12 mouse cellular contexts compared by ENCODE assay signal in genomic region chr8:102554213-102554612, GRCm38 (mm10).
DNase-seq lines count a peak whose midpoint lies in the region; ATAC-seq lines count a peak whose summit lies in the region.
"Had no signal": no experiment of that assay in that cellular context is flagged by ENCODE, and none has a peak within 500 bp of the region (broad histone marks: within the 10 kb centered on the region; RNA-seq: fewer than 3 reads in every experiment).

No protein-coding gene starts in this region.

- H3K36me3 ChIP-seq in heart, embryonic 12.5 days = no peaks in the 10 kb centered on the region
- H3K36me3 ChIP-seq in limb, embryonic 12.5 days = no peaks in the 10 kb centered on the region
- H3K36me3 ChIP-seq in stomach, embryonic 16.5 days (ENCODE audit: control insufficient read depth, insufficient read depth, low read length) = no peaks in the 10 kb centered on the region
- no peaks in the 10 kb centered on the region for H3K36me3 ChIP-seq in midbrain, embryonic 15.5 days (replicated peaks)
- H3K36me3 ChIP-seq: neural tube, embryonic 12.5 days had no signal

- peak overlapping the region; percentile 84 for H3K27ac ChIP-seq in heart, embryonic 12.5 days (ENCODE audit: poor library complexity, severe bottlenecking)
- peak overlapping the region; percentile 95 for H3K27ac ChIP-seq in limb, embryonic 12.5 days
- peak overlapping the region; percentile 86 for H3K27ac ChIP-seq in stomach, embryonic 16.5 days (ENCODE audit: low read length)
- H3K27ac ChIP-seq in midbrain, embryonic 15.5 days = no peak overlapping the region
- H3K27ac ChIP-seq: neural tube, embryonic 12.5 days had no signal

- no peaks in the 10 kb centered on the region for H3K27me3 ChIP-seq in heart, embryonic 12.5 days (replicated peaks)
- H3K27me3 ChIP-seq in limb, embryonic 12.5 days = no peaks in the 10 kb centered on the region
- no peaks in the 10 kb centered on the region for H3K27me3 ChIP-seq in stomach, embryonic 16.5 days (ENCODE audit: control insufficient read depth, insufficient read depth, low read length)
- no peaks in the 10 kb centered on the region for H3K27me3 ChIP-seq in midbrain, embryonic 15.5 days (replicated peaks)
- H3K27me3 ChIP-seq: neural tube, embryonic 12.5 days had no signal

- no peak overlapping the region for H3K4me3 ChIP-seq in heart, embryonic 12.5 days
- no peak overlapping the region for H3K4me3 ChIP-seq in limb, embryonic 12.5 days (replicated peaks)
- H3K4me3 ChIP-seq in stomach, embryonic 16.5 days (replicated peaks; ENCODE audit: low read length) = no peak overlapping the region
- no peak overlapping the region for H3K4me3 ChIP-seq in midbrain, embryonic 15.5 days
- H3K4me3 ChIP-seq: neural tube, embryonic 12.5 days had no signal

- ATAC-seq in heart, embryonic 12.5 days (ENCODE audit: insufficient number of reproducible peaks, low FRiP score) = peak; percentile 51; the same call in 1 of the 2 replicates
- no peak for ATAC-seq in limb, embryonic 12.5 days (ENCODE audit: insufficient number of reproducible peaks, insufficient read depth, low FRiP score, low TSS enrichment, low read depth)
- peak; percentile 33; the same call in 1 of the 2 replicates for ATAC-seq in stomach, embryonic 16.5 days (ENCODE audit: insufficient read depth, low FRiP score)
- ATAC-seq in midbrain, embryonic 15.5 days (replicated peaks) = no peak

- no peak for DNase-seq in heart, adult 9 months (ENCODE audit: low spot score in 2 of 2)
- DNase-seq in retina, postnatal 1 day = peak; percentile 31
- no peak for DNase-seq in retina, embryonic 14.5 days (ENCODE audit: low spot score)
- no peak for DNase-seq in urinary bladder, postnatal 36 days (ENCODE audit: low spot score in 2 of 2)
- DNase-seq: gastrocnemius, postnatal 36 days; right cerebral cortex, postnatal 25 days; thymus, adult 18-20 months had no signal

- no peaks in the 10 kb centered on the region for H3K9me3 ChIP-seq in heart, embryonic 12.5 days (replicated peaks)
- no peaks in the 10 kb centered on the region for H3K9me3 ChIP-seq in limb, embryonic 12.5 days
- H3K9me3 ChIP-seq in stomach, embryonic 16.5 days (replicated peaks; ENCODE audit: control insufficient read depth, low read length) = no peaks in the 10 kb centered on the region
- no peaks in the 10 kb centered on the region for H3K9me3 ChIP-seq in midbrain, embryonic 15.5 days
- H3K9me3 ChIP-seq: neural tube, embryonic 12.5 days had no signal

- H3K4me2 ChIP-seq in heart, embryonic 12.5 days = no peak overlapping the region
- H3K4me2 ChIP-seq in limb, embryonic 12.5 days = no peak overlapping the region
- no peak overlapping the region for H3K4me2 ChIP-seq in stomach, embryonic 16.5 days (ENCODE audit: low read depth, low read length)
- no peak overlapping the region for H3K4me2 ChIP-seq in midbrain, embryonic 15.5 days
- H3K4me2 ChIP-seq: neural tube, embryonic 12.5 days had no signal

- H3K4me1 ChIP-seq in heart, embryonic 12.5 days (replicated peaks) = peaks cover 14% of the 10 kb centered on the region
- H3K4me1 ChIP-seq in limb, embryonic 12.5 days (replicated peaks) = peaks cover 18% of the 10 kb centered on the region
- H3K4me1 ChIP-seq in stomach, embryonic 16.5 days (ENCODE audit: control insufficient read depth, insufficient read depth, low read length) = peaks cover 11% of the 10 kb centered on the region
- no peaks in the 10 kb centered on the region for H3K4me1 ChIP-seq in midbrain, embryonic 15.5 days

- 28% methylated on average over 6 of the region's 6 CpGs for WGBS in heart, embryonic 12.5 days
- 60% methylated on average over 6 of the region's 6 CpGs for WGBS in limb, embryonic 12.5 days
- WGBS in stomach, embryonic 16.5 days = 23% methylated on average over 6 of the region's 6 CpGs
- 66% methylated on average over 6 of the region's 6 CpGs for WGBS in midbrain, embryonic 15.5 days

- H3K9ac ChIP-seq in heart, embryonic 12.5 days = no peak overlapping the region
- H3K9ac ChIP-seq in limb, embryonic 12.5 days (replicated peaks) = no peak overlapping the region
- H3K9ac ChIP-seq in stomach, embryonic 16.5 days (ENCODE audit: low read length) = no peak overlapping the region
- no peak overlapping the region for H3K9ac ChIP-seq in midbrain, embryonic 15.5 days
- H3K9ac ChIP-seq: neural tube, embryonic 12.5 days had no signal

Comparison
In these comparisons a context has a peak if more than half of its experiments do, and no peak if none do; other contexts are left out.
1. ATAC-seq: peak in heart, embryonic 12.5 days (single experiment) and stomach, embryonic 16.5 days (single experiment); none in limb, embryonic 12.5 days (single experiment) and midbrain, embryonic 15.5 days (single experiment).